Mouse (Mus musculus): ENCODE measurements at regions not wholly inside any gene's neighbourhood (a gene's known extent, or its start where the extent isn't known, plus 50 kb on each side); places are given as distances from the start of the nearest gene placed in this dataset.

GRCm38 (mm10) chr5:45036430-45036829 is 236.9 kb upstream of the Ldb2 start:
- in situ Hi-C loops (cut with MboI, MseI), result no loop called here

- in situ Hi-C loops (cut with MboI, MseI), result no loop called here
Measured at GRCm38 (mm10) chr5:45033146-45033545, 233.7 kb upstream of the Ldb2 start.

GRCm38 (mm10) chr5:45027876-45028275 is 228.4 kb upstream of the Ldb2 start:
- in situ Hi-C loops (cut with MboI, MseI), result loop anchor here (10.0 kb wide), 1 partner anchor 1217 kb away; no protein-coding TSS in a partner anchor

- in situ Hi-C loops (cut with MboI, MseI), result loop anchor here (10.0 kb wide), 1 partner anchor 1219 kb away; no protein-coding TSS in a partner anchor
Measured at GRCm38 (mm10) chr5:45025383-45025782, 225.9 kb upstream of the Ldb2 start.

- in situ Hi-C loops (cut with MboI, MseI), result no loop called here
Measured at GRCm38 (mm10) chr5:45007930-45008329, 208.4 kb upstream of the Ldb2 start.

- in situ Hi-C loops (cut with MboI, MseI), result no loop called here
Measured at GRCm38 (mm10) chr5:45000996-45001395, 201.5 kb upstream of the Ldb2 start.

GRCm38 (mm10) chr5:44999032-44999431 is 199.6 kb upstream of the Ldb2 start:
- in situ Hi-C loops (cut with MboI, MseI), result no loop called here

GRCm38 (mm10) chr5:44975456-44976195 is 176.1 kb upstream of the Ldb2 start:
- in situ Hi-C loops (cut with MboI, MseI), result loop anchor here (10.0 kb wide), 1 partner anchor 409 kb away; no protein-coding TSS in a partner anchor

GRCm38 (mm10) chr5:44943023-44943921 is 143.8 kb upstream of the Ldb2 start:
- in situ Hi-C loops (cut with MboI, MseI), result no loop called here

- in situ Hi-C loops (cut with MboI, MseI), result no loop called here
Measured at GRCm38 (mm10) chr5:44942575-44942974, 143.1 kb upstream of the Ldb2 start.

GRCm38 (mm10) chr5:44925476-44925875 is 126.0 kb upstream of the Ldb2 start:
- in situ Hi-C loops (cut with MboI, MseI), result no loop called here

GRCm38 (mm10) chr5:44922129-44922775 is 122.8 kb upstream of the Ldb2 start:
- in situ Hi-C loops (cut with MboI, MseI), result no loop called here

- in situ Hi-C loops (cut with MboI, MseI), result no loop called here
Measured at GRCm38 (mm10) chr5:44917816-44918213, 118.3 kb upstream of the Ldb2 start.

- in situ Hi-C loops (cut with MboI, MseI), result no loop called here
Measured at GRCm38 (mm10) chr5:44917173-44917815, 117.8 kb upstream of the Ldb2 start.

- in situ Hi-C loops (cut with MboI, MseI), result no loop called here
Measured at GRCm38 (mm10) chr5:44902541-44902940, 103.1 kb upstream of the Ldb2 start.

GRCm38 (mm10) chr5:44886566-44887070 is 87.1 kb upstream of the Ldb2 start:
- in situ Hi-C loops (cut with MboI, MseI), result no loop called here

GRCm38 (mm10) chr5:44876946-44877345 is 77.5 kb upstream of the Ldb2 start:
- in situ Hi-C loops (cut with MboI, MseI), result no loop called here

- in situ Hi-C loops (cut with MboI, MseI), result no loop called here
Measured at GRCm38 (mm10) chr5:44872243-44872642, 72.8 kb upstream of the Ldb2 start.

GRCm38 (mm10) chr5:44863887-44864286 is 64.4 kb upstream of the Ldb2 start:
- in situ Hi-C loops (cut with MboI, MseI), result no loop called here

GRCm38 (mm10) chr5:44863349-44863748 is 63.9 kb upstream of the Ldb2 start:
- in situ Hi-C loops (cut with MboI, MseI), result no loop called here

- in situ Hi-C loops (cut with MboI, MseI), result no loop called here
Measured at GRCm38 (mm10) chr5:44854189-44854588, 54.7 kb upstream of the Ldb2 start.

Data from T-helper 1 cell (primary cell).